Mouse (Mus musculus) forebrain, embryonic 16.5 days (tissue): ENCODE data around the gene Glt6d1. TPM values are rescaled to one million over a fixed set of nuclear protein-coding genes. Genes with fewer than 3 reads are reported as not detected.

Experiments
- ATAC-seq: fragments of 200-750 bp; cut with Nextera tagmentation; 2 replicates; pipeline ENCODE4 v1.8.0; 2017; ENCODE audit warnings: mild to moderate bottlenecking, moderate library complexity
- H3K27ac ChIP-seq: fragments of 300-500 bp; sonication (generic); 2 replicates; pipeline ENCODE4 v1.5.1; 2014; ENCODE audit warnings: low read length, control low read depth
- H3K27me3 ChIP-seq: fragments of 300-500 bp; sonication (generic); replicated peaks from 2 replicates; pipeline ENCODE4 v1.6.1; 2014; ENCODE audit warnings: low read length; ENCODE audit not compliant: control insufficient read depth, insufficient read depth
- H3K36me3 ChIP-seq: fragments of 300-500 bp; sonication (generic); 2 replicates; pipeline ENCODE4 v1.6.1; 2014; ENCODE audit not compliant: control insufficient read depth, insufficient read depth
- H3K4me1 ChIP-seq: fragments of 300-500 bp; sonication (generic); replicated peaks from 2 replicates; pipeline ENCODE4 v1.6.1; 2014; ENCODE audit warnings: low read length; ENCODE audit not compliant: control insufficient read depth, insufficient read depth
- H3K4me2 ChIP-seq: fragments of 300-500 bp; sonication (generic); 2 replicates; pipeline ENCODE4 v1.6.1; 2014; ENCODE audit warnings: mild to moderate bottlenecking, low read length, control low read depth
- H3K4me3 ChIP-seq: fragments of 300-500 bp; sonication (generic); replicated peaks from 2 replicates; pipeline ENCODE4 v1.5.1; 2014; ENCODE audit warnings: mild to moderate bottlenecking, low read length, control low read depth
- H3K9ac ChIP-seq: fragments of 300-500 bp; sonication (generic); replicated peaks from 2 replicates; pipeline ENCODE4 v1.6.1; 2014; ENCODE audit warnings: low read depth, low read length, control low read depth
- H3K9me3 ChIP-seq: fragments of 300-500 bp; sonication (generic); 2 replicates; pipeline ENCODE4 v1.6.1; 2016; ENCODE audit warnings: low read length; ENCODE audit not compliant: control insufficient read depth
- WGBS: fragments of 180-500 bp; shearing (Covaris S2); extraction: QIAGEN DNeasy Blood & Tissue Kit; methylation state at CpG from one replicate; pipeline ENCODE4 v1.1.7; 2014; 5-methylcytosine and 5-hydroxymethylcytosine counted together
- polyA plus RNA-seq: library from polyadenylated mRNA; unstranded; fragments of >200 nt; fragmentation: Nextera tagmentation; extraction: Ambion mirVana; gene quantifications from 2 replicates; pipeline ENCODE4 v1.2.1, GENCODE M21; 2015

Glt6d1 gene
- polyA plus RNA-seq, 1 experiment from 2014 or later, result not detected

GRCm38 (mm10) chr2:25779076-25779475, 36.6 kb downstream of the Glt6d1 start:
- H3K9ac ChIP-seq, result no peak overlapping the region
- H3K27me3 ChIP-seq, result no peaks in the 10 kb centered on the region
- 91% methylated on average over 9 of the region's 9 CpGs for WGBS
- H3K27ac ChIP-seq, result no peak overlapping the region
- no peak for ATAC-seq
- no peaks in the 10 kb centered on the region for H3K36me3 ChIP-seq
- H3K9me3 ChIP-seq, result no peaks in the 10 kb centered on the region
- no peak overlapping the region for H3K4me3 ChIP-seq
- H3K4me2 ChIP-seq, result no peak overlapping the region
- no peaks in the 10 kb centered on the region for H3K4me1 ChIP-seq

GRCm38 (mm10) chr2:25776717-25777116, 38.9 kb downstream of the Glt6d1 start, which contains the start of gene Lcn11:
Gene Lcn11 (plus strand): TSS chr2:25777017.
- no peaks in the 10 kb centered on the region for H3K4me1 ChIP-seq
- no peak within 1 kb of the TSS for H3K4me3 ChIP-seq
- H3K27ac ChIP-seq, result no peak within 1 kb of the TSS
- no peak within 1 kb of the TSS for H3K4me2 ChIP-seq
- H3K9ac ChIP-seq, result no peak within 1 kb of the TSS
- no peaks in the 10 kb centered on the region for H3K27me3 ChIP-seq
- 96% methylated on average over 1 of the region's 1 CpGs for WGBS
- ATAC-seq, result no peak
- H3K9me3 ChIP-seq, result no peaks in the 10 kb centered on the region
- H3K36me3 ChIP-seq, result no peaks in the 10 kb centered on the region

GRCm38 (mm10) chr2:25775991-25776390, 39.7 kb downstream of the Glt6d1 start:
- no peak overlapping the region for H3K4me3 ChIP-seq
- WGBS, result 66% methylated on average over 3 of the region's 3 CpGs
- no peak overlapping the region for H3K4me2 ChIP-seq
- H3K36me3 ChIP-seq, result no peaks in the 10 kb centered on the region
- no peaks in the 10 kb centered on the region for H3K27me3 ChIP-seq
- H3K27ac ChIP-seq, result no peak overlapping the region
- H3K9me3 ChIP-seq, result no peaks in the 10 kb centered on the region
- ATAC-seq, result no peak
- no peaks in the 10 kb centered on the region for H3K4me1 ChIP-seq
- H3K9ac ChIP-seq, result no peak overlapping the region

GRCm38 (mm10) chr2:25774640-25775039, 41.0 kb downstream of the Glt6d1 start:
- H3K4me2 ChIP-seq, result no peak overlapping the region
- no peaks in the 10 kb centered on the region for H3K4me1 ChIP-seq
- H3K9ac ChIP-seq, result no peak overlapping the region
- H3K4me3 ChIP-seq, result no peak overlapping the region
- no peaks in the 10 kb centered on the region for H3K36me3 ChIP-seq
- H3K27me3 ChIP-seq, result no peaks in the 10 kb centered on the region
- H3K27ac ChIP-seq, result no peak overlapping the region
- WGBS, result 73% methylated on average over 2 of the region's 2 CpGs
- no peak for ATAC-seq
- H3K9me3 ChIP-seq, result no peaks in the 10 kb centered on the region

- Histone ChIP-seq H3K4me3 (no peak overlapping the region), H3K4me2 (no peak overlapping the region), H3K9ac (no peak overlapping the region), H3K27ac (no peak overlapping the region), H3K9me3 (no peaks in the 10 kb centered on the region), H3K27me3 (no peaks in the 10 kb centered on the region), H3K4me1 (no peaks in the 10 kb centered on the region), H3K36me3 (no peaks in the 10 kb centered on the region)
- ATAC-seq, result no peak
- 93% methylated on average over 2 of the region's 2 CpGs for WGBS
Observed at GRCm38 (mm10) chr2:25773507-25773906, 42.1 kb downstream of the Glt6d1 start.

- no peak overlapping the region for H3K4me2 ChIP-seq
- 83% methylated on average over 4 of the region's 4 CpGs for WGBS
- no peak overlapping the region for H3K4me3 ChIP-seq
- no peaks in the 10 kb centered on the region for H3K36me3 ChIP-seq
- no peaks in the 10 kb centered on the region for H3K27me3 ChIP-seq
- no peaks in the 10 kb centered on the region for H3K9me3 ChIP-seq
- H3K4me1 ChIP-seq, result no peaks in the 10 kb centered on the region
- no peak overlapping the region for H3K9ac ChIP-seq
- no peak overlapping the region for H3K27ac ChIP-seq
- no peak for ATAC-seq
Observed at GRCm38 (mm10) chr2:25767764-25768163, 47.9 kb downstream of the Glt6d1 start.

- no peak within 1 kb of the TSS for H3K4me3 ChIP-seq
- H3K27me3 ChIP-seq, result no peaks in the 10 kb centered on the region
- H3K36me3 ChIP-seq, result no peaks in the 10 kb centered on the region
- no peak for ATAC-seq
- no peak within 1 kb of the TSS for H3K4me2 ChIP-seq
- H3K4me1 ChIP-seq, result no peaks in the 10 kb centered on the region
- WGBS, result 26% methylated on average over 2 of the region's 2 CpGs
- no peak within 1 kb of the TSS for H3K27ac ChIP-seq
- H3K9me3 ChIP-seq, result no peaks in the 10 kb centered on the region
- no peak within 1 kb of the TSS for H3K9ac ChIP-seq
Observed at GRCm38 (mm10) chr2:25765269-25765668, 50.4 kb downstream of the Glt6d1 start, which contains the start of gene Lcn3. Gene Lcn3 (plus strand): TSS chr2:25765569.

GRCm38 (mm10) chr2:25758064-25758625, 57.5 kb downstream of the Glt6d1 start:
- no peak overlapping the region for H3K4me2 ChIP-seq
- H3K4me1 ChIP-seq, result no peaks in the 10 kb centered on the region
- ATAC-seq, result no peak
- no peaks in the 10 kb centered on the region for H3K27me3 ChIP-seq
- 56% methylated on average over 4 of the region's 4 CpGs for WGBS
- H3K36me3 ChIP-seq, result no peaks in the 10 kb centered on the region
- no peaks in the 10 kb centered on the region for H3K9me3 ChIP-seq
- no peak overlapping the region for H3K4me3 ChIP-seq
- H3K27ac ChIP-seq, result no peak overlapping the region
- no peak overlapping the region for H3K9ac ChIP-seq

GRCm38 (mm10) chr2:25754201-25754600, 61.4 kb downstream of the Glt6d1 start:
- 86% methylated on average over 1 of the region's 1 CpGs for WGBS
- H3K27ac ChIP-seq, result no peak overlapping the region
- no peak overlapping the region for H3K4me3 ChIP-seq
- no peak for ATAC-seq
- H3K36me3 ChIP-seq, result no peaks in the 10 kb centered on the region
- no peaks in the 10 kb centered on the region for H3K4me1 ChIP-seq
- H3K9me3 ChIP-seq, result no peaks in the 10 kb centered on the region
- H3K9ac ChIP-seq, result no peak overlapping the region
- no peaks in the 10 kb centered on the region for H3K27me3 ChIP-seq
- H3K4me2 ChIP-seq, result no peak overlapping the region
